Mouse (Mus musculus) midbrain, postnatal 0 days (tissue): ENCODE data around the gene Tnip2. TPM values are rescaled to one million over a fixed set of nuclear protein-coding genes. Genes with fewer than 3 reads are reported as not detected.

Source experiments
- ATAC-seq: fragments of 200-750 bp; cut with Nextera tagmentation; 2 replicates; pipeline ENCODE4 v1.8.0; 2017; ENCODE audit warnings: moderate number of reproducible peaks, mild to moderate bottlenecking, moderate TSS enrichment, moderate library complexity; ENCODE audit not compliant: low FRiP score
- DNase-seq: peaks from one replicate; pipeline ENCODE4 v3.0.0-alpha.2; 2015; ENCODE audit warnings: low spot score
- H3K27ac ChIP-seq: fragments of 300-500 bp; sonication (generic); 2 replicates; pipeline ENCODE4 v1.5.1; 2014; ENCODE audit warnings: low read depth, mild to moderate bottlenecking, low read length, mixed read lengths
- H3K27me3 ChIP-seq: fragments of 300-500 bp; sonication (generic); 2 replicates; pipeline ENCODE4 v1.6.1; 2014; ENCODE audit warnings: low read length, control low read depth, mixed read lengths; ENCODE audit not compliant: insufficient read depth
- H3K36me3 ChIP-seq: fragments of 300-500 bp; sonication (generic); 2 replicates; pipeline ENCODE4 v1.6.1; 2014; ENCODE audit warnings: low read length, control low read depth, mixed read lengths; ENCODE audit not compliant: insufficient read depth
- H3K4me1 ChIP-seq: fragments of 300-500 bp; sonication (generic); 2 replicates; pipeline ENCODE4 v1.6.1; 2014; ENCODE audit warnings: mild to moderate bottlenecking, control low read depth, antibody characterized with exemption, low read length, mixed read lengths; ENCODE audit not compliant: insufficient read depth
- H3K4me2 ChIP-seq: fragments of 300-500 bp; sonication (generic); 2 replicates; pipeline ENCODE4 v1.6.1; 2014; ENCODE audit warnings: low read depth, mild to moderate bottlenecking, low read length, mixed read lengths; ENCODE audit not compliant: poor library complexity, severe bottlenecking
- H3K4me3 ChIP-seq: fragments of 300-500 bp; sonication (generic); 2 replicates; pipeline ENCODE4 v1.5.1; 2014; ENCODE audit warnings: low read depth, mild to moderate bottlenecking, low read length, moderate library complexity
- H3K9ac ChIP-seq: fragments of 300-500 bp; sonication (generic); replicated peaks from 2 replicates; pipeline ENCODE4 v1.6.1; 2014; ENCODE audit warnings: mild to moderate bottlenecking, low read length, moderate library complexity, mixed read lengths; ENCODE audit not compliant: poor library complexity, severe bottlenecking
- H3K9me3 ChIP-seq: fragments of 300-500 bp; sonication (generic); 2 replicates; pipeline ENCODE4 v1.6.1; 2016; ENCODE audit warnings: low read length, control low read depth
- CTCF ChIP-seq: IDR thresholded peaks from 2 replicates; pipeline ENCODE4 v1.5.1; 2016; ENCODE audit warnings: antibody characterized with exemption, mild to moderate bottlenecking
- WGBS: fragments of 180-500 bp; shearing (Covaris S2); extraction: QIAGEN DNeasy Blood & Tissue Kit; methylation state at CpG from one replicate; pipeline ENCODE4 v1.1.7; 2014; 5-methylcytosine and 5-hydroxymethylcytosine counted together
- polyA plus RNA-seq: library from polyadenylated mRNA; unstranded; fragments of >200 nt; fragmentation: Nextera tagmentation; extraction: Ambion mirVana; gene quantifications from 2 replicates; pipeline ENCODE4 v1.2.1, GENCODE M21; 2015
- total RNA-seq: library from RNA; depleted of rRNA; stranded (reverse); fragments of >200 nt; gene quantifications from 2 replicates; pipeline ENCODE4 v1.2.3, GENCODE M21; 2014

Gene Tnip2
- total and polyA plus RNA-seq, 2 experiments from 2014 or later: 10.3 to 12.6 TPM

GRCm38 (mm10) chr5:34528724-34529123, 14.9 kb upstream of the Tnip2 start:
- Histone ChIP-seq H3K36me3 (no peaks in the 10 kb centered on the region), H3K27ac (no peak overlapping the region), H3K4me3 (no peak overlapping the region), H3K9me3 (no peaks in the 10 kb centered on the region), H3K4me1 (no peaks in the 10 kb centered on the region), H3K9ac (no peak overlapping the region), H3K4me2 (no peak overlapping the region), H3K27me3 (no peaks in the 10 kb centered on the region; the same call in 1 of the 2 replicates)
- 79% methylated on average over 5 of the region's 5 CpGs for WGBS
- no peak for ATAC-seq
- TF ChIP-seq CTCF: no peak
- DNase-seq: no peak

- Histone ChIP-seq H3K4me1 (no peaks in the 10 kb centered on the region), H3K36me3 (no peaks in the 10 kb centered on the region), H3K27me3 (no peaks in the 10 kb centered on the region; the same call in 1 of the 2 replicates), H3K4me2 (no peak overlapping the region), H3K9me3 (no peaks in the 10 kb centered on the region), H3K4me3 (no peak overlapping the region), H3K27ac (no peak overlapping the region), H3K9ac (no peak overlapping the region)
- DNase-seq (no peak), ATAC-seq (no peak)
- WGBS: 81% methylated on average over 2 of the region's 2 CpGs
- no peak for TF ChIP-seq CTCF
These were observed 13.6 kb upstream of the Tnip2 start for GRCm38 (mm10) chr5:34527352-34527751.

GRCm38 (mm10) chr5:34526477-34526775, 12.6 kb upstream of the Tnip2 start:
- ATAC-seq (no peak), DNase-seq (no peak)
- no peaks in the 10 kb centered on the region; the same call in 1 of the 2 replicates for H3K27me3 ChIP-seq
- no peak overlapping the region for H3K9ac ChIP-seq
- H3K36me3 ChIP-seq: no peaks in the 10 kb centered on the region
- H3K4me1 ChIP-seq: no peaks in the 10 kb centered on the region
- H3K4me3 ChIP-seq: peak overlapping the region; percentile 46; the same call in 1 of the 2 replicates
- WGBS: 37% methylated on average over 5 of the region's 5 CpGs
- no peaks in the 10 kb centered on the region for H3K9me3 ChIP-seq
- H3K27ac ChIP-seq: no peak overlapping the region
- H3K4me2 ChIP-seq: no peak overlapping the region
- TF ChIP-seq CTCF: no peak

- H3K36me3 ChIP-seq: no peaks in the 10 kb centered on the region
- H3K4me1 ChIP-seq: no peaks in the 10 kb centered on the region
- H3K27ac ChIP-seq: no peak within 1 kb of the TSS
- DNase-seq (peak; percentile 76), ATAC-seq (peak; percentile 68)
- H3K27me3 ChIP-seq: no peaks in the 10 kb centered on the region; the same call in 1 of the 2 replicates
- TF ChIP-seq CTCF: no peak
- WGBS: 3% methylated on average over 38 of the region's 38 CpGs
- H3K9me3 ChIP-seq: no peaks in the 10 kb centered on the region
- peak within 1 kb of the TSS; percentile 46 for H3K4me3 ChIP-seq
- peak within 1 kb of the TSS; percentile 80 for H3K4me2 ChIP-seq
- H3K9ac ChIP-seq: peak within 1 kb of the TSS; percentile 34; the same call in 1 of the 2 replicates
These were observed 12.1 kb upstream of the Tnip2 start, which contains the start of gene Sh3bp2 for GRCm38 (mm10) chr5:34525663-34526476. Gene Sh3bp2, plus strand, starts transcription at chr5:34525838.

GRCm38 (mm10) chr5:34524511-34524910, 10.7 kb upstream of the Tnip2 start:
- no peaks in the 10 kb centered on the region for H3K36me3 ChIP-seq
- no peak overlapping the region for H3K4me2 ChIP-seq
- no peak for DNase-seq
- H3K27ac ChIP-seq: no peak overlapping the region
- H3K9ac ChIP-seq: no peak overlapping the region
- no peaks in the 10 kb centered on the region for H3K9me3 ChIP-seq
- ATAC-seq: no peak
- H3K4me1 ChIP-seq: no peaks in the 10 kb centered on the region
- TF ChIP-seq CTCF: no peak
- no peaks in the 10 kb centered on the region; the same call in 1 of the 2 replicates for H3K27me3 ChIP-seq
- no peak overlapping the region for H3K4me3 ChIP-seq

- ATAC-seq: no peak
- Histone ChIP-seq H3K4me1 (no peaks in the 10 kb centered on the region), H3K36me3 (no peaks in the 10 kb centered on the region), H3K4me3 (no peak overlapping the region), H3K9ac (no peak overlapping the region), H3K27me3 (no peaks in the 10 kb centered on the region; the same call in 1 of the 2 replicates), H3K4me2 (no peak overlapping the region), H3K9me3 (no peaks in the 10 kb centered on the region), H3K27ac (no peak overlapping the region)
- TF ChIP-seq CTCF: peak; percentile 11; the same call in 1 of the 2 replicates
- 57% methylated on average over 4 of the region's 4 CpGs for WGBS
- DNase-seq: no peak
These were observed 10.2 kb upstream of the Tnip2 start for GRCm38 (mm10) chr5:34523958-34524485.
